Mouse (Mus musculus): ENCODE measurements around the gene Gsdmc4. TPM values are rescaled to one million over a fixed set of nuclear protein-coding genes. Genes with fewer than 3 reads are reported as not detected.
"Not testable (repeated sequence)": the region's sequence is repeated elsewhere in the genome, so short reads cannot be mapped to it uniquely, and the experiment has no call there.

The Gsdmc4 gene
- polyA plus RNA-seq, 1 experiment from 2014 or later: not detected

DNA sequence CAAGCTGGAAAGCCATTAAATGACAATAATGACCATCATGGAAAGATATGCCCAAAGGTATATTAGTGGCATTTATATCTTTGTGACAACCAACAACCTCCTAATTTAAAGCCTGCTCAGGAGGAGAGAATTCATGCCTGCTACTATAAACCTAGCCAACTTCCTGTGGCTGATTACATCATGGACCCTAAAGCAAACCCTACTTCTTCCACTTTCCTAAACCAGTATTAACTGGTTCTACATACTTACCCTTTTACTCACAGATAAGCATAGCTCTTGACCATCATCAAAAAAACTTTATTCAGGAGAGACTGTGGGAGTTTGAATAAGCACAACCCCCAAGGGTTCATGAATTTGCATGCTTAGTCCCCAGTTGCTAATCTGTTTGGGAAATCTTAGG lies 2.2 kb downstream of the Gsdmc4 start:
- H3K9ac ChIP-seq; H3K27me3 ChIP-seq; ATAC-seq (ENCODE audit: low FRiP score); H3K36me3 ChIP-seq; H3K4me3 ChIP-seq; H3K4me2 ChIP-seq (replicated peaks); H3K27ac ChIP-seq; H3K9me3 ChIP-seq (replicated peaks); H3K4me1 ChIP-seq: not testable (repeated sequence)

DNA sequence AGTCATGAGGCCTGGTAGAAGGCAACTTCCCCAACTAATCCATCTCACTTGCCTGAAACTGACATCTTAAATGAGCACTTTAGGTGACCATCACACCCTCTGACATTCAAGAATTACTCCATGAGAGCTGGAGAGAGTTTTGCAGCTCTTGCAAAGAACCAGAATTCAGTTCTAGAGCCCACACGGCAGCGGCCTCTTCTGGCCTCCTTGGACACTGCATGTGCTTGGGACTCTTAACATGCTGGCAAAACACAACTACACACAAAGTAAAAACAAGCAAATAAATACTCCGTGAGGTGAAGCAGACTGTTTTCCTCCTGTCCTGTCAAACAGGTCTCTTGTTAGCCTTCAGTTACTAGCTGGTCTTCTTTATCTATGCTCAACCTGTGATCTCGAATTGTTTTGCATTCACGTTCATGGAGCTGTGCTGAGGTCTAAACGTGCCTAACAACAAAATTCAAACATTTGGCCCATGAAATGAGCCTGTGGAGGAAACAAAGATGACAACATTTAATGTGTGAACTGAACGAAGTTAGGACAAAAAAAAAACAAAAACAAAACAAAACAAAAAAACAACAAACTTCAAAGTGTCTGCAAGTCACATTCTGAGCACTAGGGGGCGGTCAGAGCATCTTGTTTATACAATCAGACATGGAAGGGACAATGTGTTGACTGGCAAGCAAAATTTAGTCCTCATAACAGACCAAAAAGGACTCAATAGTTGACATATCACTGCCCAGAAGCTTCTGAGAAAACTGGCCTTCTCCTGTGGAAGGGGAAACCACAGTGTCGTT lies 16.3 kb downstream of the Gsdmc4 start:
- H3K36me3 ChIP-seq; ATAC-seq (ENCODE audit: low FRiP score); H3K9me3 ChIP-seq (replicated peaks); H3K9ac ChIP-seq; H3K27me3 ChIP-seq; H3K27ac ChIP-seq; H3K4me1 ChIP-seq; H3K4me2 ChIP-seq (replicated peaks); H3K4me3 ChIP-seq: not testable (repeated sequence)
- 39% methylated on average over 9 of the region's 9 CpGs for WGBS

- not testable (repeated sequence) for ATAC-seq (ENCODE audit: low FRiP score); H3K27ac ChIP-seq; H3K9ac ChIP-seq; H3K4me2 ChIP-seq (replicated peaks); H3K36me3 ChIP-seq; H3K4me3 ChIP-seq; H3K4me1 ChIP-seq; H3K27me3 ChIP-seq; H3K9me3 ChIP-seq (replicated peaks)
- 77% methylated on average over 5 of the region's 5 CpGs for WGBS
These were observed 23.7 kb downstream of the Gsdmc4 start for GRCm38 (mm10) chr15:63888440-63888839.

DNA sequence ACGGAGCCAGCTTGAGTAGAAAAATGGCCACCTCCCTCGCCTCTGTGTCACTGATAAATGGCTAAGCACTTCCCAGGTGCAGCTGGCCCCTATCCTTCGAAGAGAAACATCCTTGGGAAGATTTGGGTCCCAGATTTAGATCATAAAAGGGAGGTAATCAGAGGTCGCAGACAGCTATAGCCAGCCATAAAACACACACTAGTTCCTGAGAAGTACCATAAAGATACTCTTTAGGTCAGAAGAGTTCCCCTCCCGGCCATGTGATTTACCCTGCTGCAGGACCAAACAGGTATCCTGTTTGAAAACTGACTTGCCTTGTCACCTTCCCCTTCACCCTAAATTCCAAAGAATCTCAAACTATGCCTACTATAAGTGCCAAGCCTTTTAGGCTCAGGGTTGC lies 24.1 kb downstream of the Gsdmc4 start:
- H3K9ac ChIP-seq; H3K4me2 ChIP-seq (replicated peaks); ATAC-seq (ENCODE audit: low FRiP score); H3K4me1 ChIP-seq; H3K36me3 ChIP-seq; H3K27me3 ChIP-seq; H3K9me3 ChIP-seq (replicated peaks); H3K27ac ChIP-seq; H3K4me3 ChIP-seq: not testable (repeated sequence)
- WGBS: no CpG with 5 or more reads among the region's 5 CpGs

DNA sequence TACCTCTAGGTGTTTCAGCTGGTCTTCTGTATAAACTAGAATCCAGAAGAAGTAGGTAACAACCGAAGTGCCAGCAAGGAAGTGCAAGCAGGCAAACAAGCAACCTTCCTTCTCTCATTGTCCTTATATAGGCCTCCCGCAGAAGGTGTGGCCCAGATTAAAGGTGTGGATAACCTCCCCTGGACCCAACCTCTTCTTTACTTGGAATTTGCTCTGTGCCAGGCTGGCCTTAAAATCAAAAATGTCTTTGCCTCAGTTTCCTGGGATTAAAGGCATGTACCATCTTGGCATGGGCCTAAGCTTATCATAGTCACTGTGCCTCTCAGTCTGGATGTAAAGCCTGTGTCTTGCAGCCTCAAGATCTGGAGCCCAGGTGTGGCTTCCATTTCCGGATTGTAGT lies 33.6 kb downstream of the Gsdmc4 start, which contains the start of gene Gsdmc3:
Gene Gsdmc3, minus strand, starts transcription at position 101 of the 400 bp plus-strand sequence.
- not testable (repeated sequence) for H3K9me3 ChIP-seq (replicated peaks); H3K4me2 ChIP-seq (replicated peaks); H3K27ac ChIP-seq; H3K4me3 ChIP-seq; H3K9ac ChIP-seq; H3K36me3 ChIP-seq; H3K27me3 ChIP-seq; H3K4me1 ChIP-seq; ATAC-seq (ENCODE audit: low FRiP score)
- WGBS: 83% methylated on average over 1 of the region's 3 CpGs

GRCm38 (mm10) chr15:63876160-63876559 lies 35.9 kb downstream of the Gsdmc4 start:
- H3K9ac ChIP-seq; H3K27ac ChIP-seq; H3K4me1 ChIP-seq; H3K9me3 ChIP-seq (replicated peaks); H3K36me3 ChIP-seq; H3K27me3 ChIP-seq; ATAC-seq (ENCODE audit: low FRiP score); H3K4me2 ChIP-seq (replicated peaks); H3K4me3 ChIP-seq: not testable (repeated sequence)

DNA sequence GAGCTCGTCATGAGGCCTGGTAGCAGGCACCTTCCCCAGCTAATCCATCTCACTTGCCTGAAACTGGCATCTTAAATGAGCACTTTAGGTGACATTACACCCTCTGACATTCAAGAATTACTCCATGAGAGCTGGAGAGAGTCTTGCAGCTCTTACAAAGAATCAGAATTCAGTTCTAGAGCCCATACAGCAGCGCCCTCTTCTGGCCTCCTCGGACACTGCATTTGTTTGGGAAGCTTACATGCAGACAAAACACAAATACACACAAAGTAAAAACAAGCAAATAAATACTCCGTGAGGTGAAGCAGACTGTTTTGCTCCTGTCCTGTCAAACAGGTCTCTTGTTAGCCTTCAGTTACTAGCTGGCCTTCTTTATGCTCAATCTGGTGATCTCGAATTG lies 50.1 kb downstream of the Gsdmc4 start:
- not testable (repeated sequence) for H3K9me3 ChIP-seq (replicated peaks)

More for the DNA sequence above, 50.1 kb downstream of the Gsdmc4 start:
- not testable (repeated sequence) for ATAC-seq (ENCODE audit: low FRiP score); H3K4me3 ChIP-seq; H3K9ac ChIP-seq; H3K4me1 ChIP-seq; H3K4me2 ChIP-seq (replicated peaks); H3K36me3 ChIP-seq; H3K27ac ChIP-seq; H3K27me3 ChIP-seq
- WGBS: 51% methylated on average over 5 of the region's 5 CpGs

Other genes with a start within 250 kb of the Gsdmc4 start
- gene Gsdmc2, start 67.1 kb downstream of the Gsdmc4 start, polyA plus RNA-seq (2016; fragmentation: Nextera tagmentation; extraction: Ambion mirVana): not detected in 2 replicates
- gene Gsdmc3, start 33.7 kb downstream of the Gsdmc4 start, polyA plus RNA-seq (2016; fragmentation: Nextera tagmentation; extraction: Ambion mirVana): not detected in 2 replicates
- gene Fam49b, start 148.2 kb upstream of the Gsdmc4 start, polyA plus RNA-seq (2016; fragmentation: Nextera tagmentation; extraction: Ambion mirVana): 101 and 108 TPM in 2 replicates

Data from hindbrain, embryonic 12.5 days (tissue).